Mouse (Mus musculus) embryonic facial prominence, embryonic 14.5 days (tissue): Measurements from ENCODE around the gene Cryba1. TPM values are rescaled to one million over a fixed set of nuclear protein-coding genes. Genes with fewer than 3 reads are reported as not detected.

Experiments
- ATAC-seq: fragments of 200-750 bp; cut with Nextera tagmentation; 2 replicates; pipeline ENCODE4 v1.8.0; 2017; ENCODE audit warnings: low read depth, moderate number of reproducible peaks, moderate TSS enrichment
- DNase-seq: peaks from one replicate; pipeline ENCODE4 v3.0.0-alpha.2; 2015; ENCODE audit warnings: low spot score
- H3K27ac ChIP-seq: fragments of 300-500 bp; sonication (generic); replicated peaks from 2 replicates; pipeline ENCODE4 v1.5.1; 2014; ENCODE audit warnings: low read depth, mild to moderate bottlenecking, low read length, moderate library complexity
- H3K27me3 ChIP-seq: fragments of 300-500 bp; sonication (generic); replicated peaks from 2 replicates; pipeline ENCODE4 v1.6.1; 2014; ENCODE audit warnings: low read length; ENCODE audit not compliant: control insufficient read depth, insufficient read depth
- H3K36me3 ChIP-seq: fragments of 300-500 bp; sonication (generic); 2 replicates; pipeline ENCODE4 v1.6.1; 2014; ENCODE audit warnings: low read length, mixed read lengths; ENCODE audit not compliant: control insufficient read depth, insufficient read depth
- H3K4me1 ChIP-seq: fragments of 300-500 bp; sonication (generic); 2 replicates; pipeline ENCODE4 v1.6.1; 2014; ENCODE audit warnings: antibody characterized with exemption, low read length; ENCODE audit not compliant: control insufficient read depth, insufficient read depth
- H3K4me2 ChIP-seq: fragments of 300-500 bp; sonication (generic); 2 replicates; pipeline ENCODE4 v1.6.1; 2014; ENCODE audit warnings: low read depth, mild to moderate bottlenecking, low read length, moderate library complexity, mixed read lengths
- H3K4me3 ChIP-seq: fragments of 300-500 bp; sonication (generic); 2 replicates; pipeline ENCODE4 v1.5.1; 2014; ENCODE audit warnings: low read depth, mild to moderate bottlenecking, low read length
- H3K9ac ChIP-seq: fragments of 300-500 bp; sonication (generic); 2 replicates; pipeline ENCODE4 v1.6.1; 2014; ENCODE audit warnings: low read depth, mild to moderate bottlenecking, low read length, moderate library complexity, mixed read lengths
- H3K9me3 ChIP-seq: fragments of 300-500 bp; sonication (generic); 2 replicates; pipeline ENCODE4 v1.6.1; 2016; ENCODE audit warnings: low read length; ENCODE audit not compliant: control insufficient read depth
- WGBS: fragments of 180-500 bp; shearing (Covaris S2); extraction: QIAGEN DNeasy Blood & Tissue Kit; methylation state at CpG from one replicate; pipeline ENCODE4 v1.1.7; 2014; 5-methylcytosine and 5-hydroxymethylcytosine counted together
- polyA plus RNA-seq: library from polyadenylated mRNA; unstranded; fragments of >200 nt; fragmentation: Nextera tagmentation; extraction: Ambion mirVana; gene quantifications from 2 replicates; pipeline ENCODE4 v1.2.1, GENCODE M21; 2014

Cryba1 gene
- polyA plus RNA-seq, 1 experiment from 2014 or later, result not detected

DNA sequence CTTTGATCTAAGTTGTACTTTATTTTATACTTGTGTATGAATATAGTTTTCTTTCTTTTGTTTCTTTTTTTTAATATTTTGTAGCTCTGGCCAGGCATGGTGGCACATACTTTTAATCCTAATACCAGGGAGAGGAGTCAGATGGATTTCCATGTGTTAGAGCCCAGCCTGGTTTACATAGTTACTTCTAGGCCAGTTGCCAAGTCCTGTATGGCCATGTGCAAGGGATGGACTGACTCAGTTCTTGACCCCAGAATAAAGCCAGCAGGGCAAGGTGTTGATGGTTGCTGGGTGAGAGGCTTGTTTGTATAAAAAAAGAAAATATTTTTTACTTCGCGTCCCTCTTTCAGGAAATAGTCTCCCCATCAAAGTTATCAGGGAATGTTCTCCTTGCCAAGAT lies 52.3 kb downstream of the Cryba1 start:
- H3K27ac ChIP-seq, result no peak overlapping the region
- no peak overlapping the region for H3K4me3 ChIP-seq
- no peak overlapping the region for H3K4me2 ChIP-seq
- H3K27me3 ChIP-seq, result no peaks in the 10 kb centered on the region
- no peak overlapping the region for H3K9ac ChIP-seq
- H3K9me3 ChIP-seq, result peaks cover 12% of the 10 kb centered on the region; the same call in 1 of the 2 replicates
- 94% methylated on average over 2 of the region's 2 CpGs for WGBS
- H3K4me1 ChIP-seq, result no peaks in the 10 kb centered on the region
- DNase-seq (no peak), ATAC-seq (no peak)
- no peaks in the 10 kb centered on the region for H3K36me3 ChIP-seq

Other genes starting within 250 kb of the Cryba1 start
- gene Ankrd13b, start 235.6 kb downstream of the Cryba1 start, polyA plus RNA-seq, result 11.4 and 11.6 TPM in 2 replicates
- 15.1 and 16.7 TPM in 2 replicates for gene Git1, start 231.7 kb downstream of the Cryba1 start, polyA plus RNA-seq
- 2.3 and 3.3 TPM in 2 replicates for gene Abhd15, start 210.2 kb downstream of the Cryba1 start, polyA plus RNA-seq
- gene Trp53i13, start 209.3 kb downstream of the Cryba1 start, polyA plus RNA-seq, result 51.2 and 52.3 TPM in 2 replicates
- not detected in 2 replicates for gene Gm10392, start 206.1 kb downstream of the Cryba1 start, polyA plus RNA-seq
- 19.1 and 19.6 TPM in 2 replicates for gene Taok1, start 117.5 kb downstream of the Cryba1 start, polyA plus RNA-seq
- 4.6 and 6.5 TPM in 2 replicates for gene Nufip2, start 39.1 kb downstream of the Cryba1 start, polyA plus RNA-seq
- gene Myo18a, start 38.0 kb upstream of the Cryba1 start, polyA plus RNA-seq, result 39.8 and 44.1 TPM in 2 replicates
- 0.26 and 0.46 TPM in 2 replicates for gene Gm10277, start 62.5 kb upstream of the Cryba1 start, polyA plus RNA-seq
- gene Pipox, start 168.8 kb upstream of the Cryba1 start, polyA plus RNA-seq, result 1.5 and 1.8 TPM in 2 replicates
- gene Sez6, start 205.5 kb upstream of the Cryba1 start, polyA plus RNA-seq, result 1.4 and 1.8 TPM in 2 replicates